Comparison of ENCODE assay signal across 8 mouse cellular contexts in the genomic region with DNA sequence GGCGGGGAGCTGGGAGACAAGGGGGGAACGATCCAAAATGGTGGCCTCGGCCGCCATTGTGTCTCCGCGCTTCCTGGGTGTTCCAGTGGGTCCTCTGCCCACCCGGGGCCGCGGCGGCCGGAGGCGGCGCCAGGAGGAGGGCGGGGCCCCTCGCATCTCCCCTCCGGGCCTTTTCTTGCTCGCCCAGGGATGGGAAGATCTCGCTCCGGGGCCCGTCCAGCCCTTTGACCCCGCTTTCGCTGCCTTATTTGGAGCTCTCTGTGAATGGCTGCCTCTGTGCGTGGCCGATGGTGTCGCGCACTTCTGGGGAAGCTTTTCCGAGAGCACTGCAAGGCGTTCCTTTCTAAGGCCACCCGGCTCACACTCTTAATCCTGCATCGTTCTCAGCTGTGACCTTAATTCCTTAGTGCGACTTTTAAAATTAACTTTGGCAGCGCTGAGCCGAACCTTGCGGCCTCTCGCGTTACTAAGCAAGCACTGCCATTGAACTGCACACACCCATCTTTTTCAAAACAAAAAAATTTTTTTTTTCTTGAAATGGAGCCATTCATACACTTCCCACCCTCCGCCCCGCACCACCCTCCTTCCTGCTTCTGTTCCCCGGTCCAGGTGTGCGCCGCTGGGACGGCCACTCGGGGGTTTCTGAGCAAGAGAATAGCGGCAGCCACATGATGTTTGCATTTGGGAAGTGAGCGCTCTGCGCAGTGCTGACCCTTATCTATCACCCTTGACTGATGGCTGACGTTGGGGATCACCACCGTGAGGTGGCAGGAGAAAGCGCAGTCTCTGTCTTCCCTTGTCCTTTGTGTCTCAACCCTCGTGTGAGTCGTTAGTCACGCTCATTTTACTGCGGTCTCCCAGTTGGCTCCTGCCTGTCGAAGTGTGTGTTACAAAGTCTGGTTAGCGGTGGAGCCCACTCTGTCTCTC. TPM values are rescaled to one million over a fixed set of nuclear protein-coding genes. Genes with fewer than 3 reads are reported as not detected.
DNase-seq lines count a peak whose midpoint lies in the region; ATAC-seq and TF ChIP-seq lines count a peak whose summit lies in the region.

No protein-coding gene starts in this region.

- no peak; the same call in none of the 2 replicates for TF ChIP-seq CTCF in left cerebral cortex, adult 2 months (IDR thresholded peaks at IDR 0.05)
- TF ChIP-seq CTCF in small intestine, adult 2 months (IDR thresholded peaks at IDR 0.05; ENCODE audit: extremely low read depth, insufficient read length, insufficient replicate concordance, low read depth, low read length) = no peak; the same call in 1 of the 2 replicates

- peak overlapping the region; percentile 95 for H3K9ac ChIP-seq in embryonic facial prominence, embryonic 15.5 days

- no peak for DNase-seq in frontal cortex, postnatal 36 days (ENCODE audit: low spot score in 2 of 2)
- peak; percentile 81 for DNase-seq in adrenal gland, postnatal 10 days
- DNase-seq in heart, postnatal 4 days = peak; percentile 76
- DNase-seq in left cerebral cortex, adult 2 months (ENCODE audit: extremely low spot score in 1 of 2, low spot score in 2 of 2) = peak; percentile 70 to 76

- H3K27me3 ChIP-seq in embryonic facial prominence, embryonic 15.5 days = no peaks in the 10 kb centered on the region
- H3K27me3 ChIP-seq in megakaryocyte, embryonic 14.5 days (replicated peaks) = peaks cover 2% of the 10 kb centered on the region
- no peaks in the 10 kb centered on the region for H3K27me3 ChIP-seq in small intestine, adult 2 months (ENCODE audit: control insufficient read depth, insufficient read depth, low read length)

- peaks cover 50% of the 10 kb centered on the region for H3K4me1 ChIP-seq in embryonic facial prominence, embryonic 15.5 days
- peaks cover 69% of the 10 kb centered on the region for H3K4me1 ChIP-seq in megakaryocyte, embryonic 14.5 days
- H3K4me1 ChIP-seq in small intestine, adult 2 months (ENCODE audit: control insufficient read depth, insufficient read depth, insufficient read length, low read length) = peaks cover 22% of the 10 kb centered on the region

- under 1% methylated on average over 54 of the region's 55 CpGs for WGBS in embryonic facial prominence, embryonic 15.5 days
- WGBS in small intestine, adult 2 months = under 1% methylated on average over 55 of the region's 55 CpGs

- peak overlapping the region; percentile 99 for H3K27ac ChIP-seq in embryonic facial prominence, embryonic 15.5 days (replicated peaks)
- peak overlapping the region; percentile 100 for H3K27ac ChIP-seq in left cerebral cortex, adult 2 months
- H3K27ac ChIP-seq in small intestine, adult 2 months (ENCODE audit: insufficient read depth, low read depth, low read length) = peak overlapping the region; percentile 90

- ATAC-seq in frontal cortex, adult (ENCODE audit: low TSS enrichment) = peak; percentile 27
- ATAC-seq in embryonic facial prominence, embryonic 15.5 days (ENCODE audit: insufficient number of reproducible peaks, low FRiP score, low TSS enrichment, low read depth) = peak; percentile 55

- 0 out of 2 replicates have a peak, but pooled peaks have one; percentile 36 for TF ChIP-seq POLR2A in small intestine, adult 2 months (IDR thresholded peaks at IDR 0.05; ENCODE audit: low read depth, low read length)

- no peaks in the 10 kb centered on the region for H3K9me3 ChIP-seq in embryonic facial prominence, embryonic 15.5 days (replicated peaks)
- no peaks in the 10 kb centered on the region for H3K9me3 ChIP-seq in megakaryocyte, embryonic 14.5 days

- peak overlapping the region; percentile 87 for H3K4me3 ChIP-seq in embryonic facial prominence, embryonic 15.5 days (replicated peaks)
- peak overlapping the region; percentile 77 for H3K4me3 ChIP-seq in left cerebral cortex, adult 2 months
- H3K4me3 ChIP-seq in megakaryocyte, embryonic 14.5 days (replicated peaks) = peak overlapping the region; percentile 95
- peak overlapping the region; percentile 85 for H3K4me3 ChIP-seq in small intestine, adult 2 months (ENCODE audit: low read depth, low read length)

- intact Hi-C loops in left cerebral cortex, adult 2 months (cut with DNase I) = loop anchor here (5.0 to 10.0 kb wide), 3 partner anchors 405 to 617 kb away; a partner anchor contains a TSS

- peak overlapping the region; percentile 84 for H3K4me2 ChIP-seq in embryonic facial prominence, embryonic 15.5 days (replicated peaks)

- peaks cover 40% of the 10 kb centered on the region for H3K36me3 ChIP-seq in embryonic facial prominence, embryonic 15.5 days
- peaks cover 53% of the 10 kb centered on the region for H3K36me3 ChIP-seq in megakaryocyte, embryonic 14.5 days (replicated peaks; ENCODE audit: low read length)
- peaks cover 37% of the 10 kb centered on the region for H3K36me3 ChIP-seq in small intestine, adult 2 months (ENCODE audit: control insufficient read depth, insufficient read depth, low read length)

RNA-seq across cellular contexts. Expression of a gene that starts 0.7 kb away (rescaled TPM):
- 100 to 1,000 TPM; 189 to 235 TPM for total RNA-seq in adrenal gland, postnatal 10 days (2021)
- 406 and 413 TPM in 2 replicates for polyA plus RNA-seq in embryonic facial prominence, embryonic 15.5 days (2015; fragmentation: Nextera tagmentation; extraction: Ambion mirVana)
- 100 to 1,000 TPM; 221 to 230 TPM for total RNA-seq in heart, postnatal 4 days (2021)
- total RNA-seq in left cerebral cortex, adult 2 months (2021) = 100 to 1,000 TPM; 215 TPM
- polyA plus RNA-seq in megakaryocyte, embryonic 14.5 days (2012; ENCODE audit: insufficient read depth, low replicate concordance) = 83.5 and 158 TPM in 2 replicates
- 95.6 and 194 TPM in 2 replicates for polyA plus RNA-seq in small intestine, adult 2 months (2012; rRNA removed)

RNA-seq across cellular contexts. Expression of a gene that starts 6.7 kb away (rescaled TPM):
- 10 to 100 TPM; 17.3 to 17.5 TPM for total RNA-seq in adrenal gland, postnatal 10 days (2021)
- polyA plus RNA-seq in embryonic facial prominence, embryonic 15.5 days (2015; fragmentation: Nextera tagmentation; extraction: Ambion mirVana) = 11.8 and 12.7 TPM in 2 replicates
- 10 to 100 TPM; 10.8 to 11.0 TPM for total RNA-seq in heart, postnatal 4 days (2021)
- total RNA-seq in left cerebral cortex, adult 2 months (2021) = 10 to 100 TPM; 13.0 to 16.1 TPM
- polyA plus RNA-seq in megakaryocyte, embryonic 14.5 days (2012; ENCODE audit: insufficient read depth, low replicate concordance) = 31.8 and 57.1 TPM in 2 replicates
- polyA plus RNA-seq in small intestine, adult 2 months (2012; rRNA removed) = 13.7 and 36.3 TPM in 2 replicates

RNA-seq across cellular contexts. Expression of a gene that starts 8.8 kb away (rescaled TPM):
- total RNA-seq in adrenal gland, postnatal 10 days (2021) = 1 to 10 TPM; 5.6 to 9.4 TPM
- polyA plus RNA-seq in embryonic facial prominence, embryonic 15.5 days (2015; fragmentation: Nextera tagmentation; extraction: Ambion mirVana) = 4.1 and 4.4 TPM in 2 replicates
- 1 to 10 TPM; 8.0 to 9.3 TPM for total RNA-seq in heart, postnatal 4 days (2021)
- 100 to 1,000 TPM; 549 to 569 TPM for total RNA-seq in left cerebral cortex, adult 2 months (2021)
- polyA plus RNA-seq in megakaryocyte, embryonic 14.5 days (2012; ENCODE audit: insufficient read depth, low replicate concordance) = 0.86 TPM in 1 of 2 replicates, not detected in the other
- 1.0 and 2.8 TPM in 2 replicates for polyA plus RNA-seq in small intestine, adult 2 months (2012; rRNA removed)

RNA-seq across cellular contexts. Expression of a gene that starts 20.3 kb away (rescaled TPM):
- total RNA-seq in adrenal gland, postnatal 10 days (2021) = 100 to 1,000 TPM; 105 to 116 TPM
- polyA plus RNA-seq in embryonic facial prominence, embryonic 15.5 days (2015; fragmentation: Nextera tagmentation; extraction: Ambion mirVana) = 81.6 and 82.0 TPM in 2 replicates
- 10 to 100 TPM; 45.9 to 50.4 TPM for total RNA-seq in heart, postnatal 4 days (2021)
- 10 to 100 TPM; 20.3 to 25.3 TPM for total RNA-seq in left cerebral cortex, adult 2 months (2021)
- 170 and 362 TPM in 2 replicates for polyA plus RNA-seq in megakaryocyte, embryonic 14.5 days (2012; ENCODE audit: insufficient read depth, low replicate concordance)
- 776 and 1,546 TPM in 2 replicates for polyA plus RNA-seq in small intestine, adult 2 months (2012; rRNA removed)

RNA-seq across cellular contexts. Expression of a gene that starts 21.6 kb away (rescaled TPM):
- total RNA-seq in adrenal gland, postnatal 10 days (2021) = 1 to 10 TPM in 1 of 2 experiments, not detected in 1; 1.3 TPM
- 0.57 TPM in 1 of 2 replicates, not detected in the other for polyA plus RNA-seq in embryonic facial prominence, embryonic 15.5 days (2015; fragmentation: Nextera tagmentation; extraction: Ambion mirVana)
- under 1 TPM in 1 of 2 experiments, not detected in 1; 0.52 TPM for total RNA-seq in heart, postnatal 4 days (2021)
- not detected for total RNA-seq in left cerebral cortex, adult 2 months (2021)
- not detected in 2 replicates for polyA plus RNA-seq in megakaryocyte, embryonic 14.5 days (2012; ENCODE audit: insufficient read depth, low replicate concordance)
- polyA plus RNA-seq in small intestine, adult 2 months (2012; rRNA removed) = 0.22 TPM in 1 of 2 replicates, not detected in the other

Comparison
In these comparisons a context has a peak if more than half of its experiments do, and no peak if none do; other contexts are left out.
1. DNase-seq: peak in adrenal gland, postnatal 10 days (single experiment), heart, postnatal 4 days (single experiment) and left cerebral cortex, adult 2 months (2 of 2); none in frontal cortex, postnatal 36 days (0 of 2).
2. RNA of a gene that starts 8.8 kb away (total RNA-seq): 549 to 569 TPM in left cerebral cortex, adult 2 months; 5.6 to 9.4 TPM in adrenal gland, postnatal 10 days and 8.0 to 9.3 TPM in heart, postnatal 4 days; every median in the first group is over 10 times any median in the second.
3. Peak in every context shown above with its lines, with median percentiles within 50 percentile points of each other: H3K27ac ChIP-seq and H3K4me3 ChIP-seq.